Mouse (Mus musculus) 3134 (cell line): ENCODE data around the gene Sdr42e1.

Experiments used
- DNase-seq: peaks from one replicate; pipeline ENCODE4 v3.0.0-alpha.2; 2011; ENCODE audit warnings: low spot score; ENCODE audit not compliant: insufficient read length; ENCODE audit errors: extremely low read depth

Gene Sdr42e1

GRCm38 (mm10) chr8:117673430-117673830 lies at the start of gene Sdr42e1:
Gene Sdr42e1 (minus strand): TSS chr8:117673689.
- no peak for DNase-seq

GRCm38 (mm10) chr8:117718152-117718860 lies 44.8 kb upstream of the Sdr42e1 start:
- DNase-seq, result no peak

GRCm38 (mm10) chr8:117715896-117716295 lies 42.4 kb upstream of the Sdr42e1 start:
- no peak for DNase-seq

GRCm38 (mm10) chr8:117714604-117715003 lies 41.1 kb upstream of the Sdr42e1 start:
- DNase-seq, result no peak

- no peak for DNase-seq
Measured at GRCm38 (mm10) chr8:117712226-117712625, 38.7 kb upstream of the Sdr42e1 start.

- DNase-seq, result no peak
Measured at GRCm38 (mm10) chr8:117706141-117706540, 32.7 kb upstream of the Sdr42e1 start.

GRCm38 (mm10) chr8:117702701-117703100 lies 29.2 kb upstream of the Sdr42e1 start:
- DNase-seq, result no peak

GRCm38 (mm10) chr8:117701859-117702258 lies 28.4 kb upstream of the Sdr42e1 start, which contains the start of gene Hsd17b2:
Gene Hsd17b2 (plus strand): TSS chr8:117701904.
- no peak for DNase-seq

- no peak for DNase-seq
Measured at GRCm38 (mm10) chr8:117701246-117701645, 27.8 kb upstream of the Sdr42e1 start.

GRCm38 (mm10) chr8:117700699-117701098 lies 27.2 kb upstream of the Sdr42e1 start:
- DNase-seq, result no peak

GRCm38 (mm10) chr8:117697248-117697647 lies 23.8 kb upstream of the Sdr42e1 start:
- DNase-seq, result no peak

- no peak for DNase-seq
Measured at GRCm38 (mm10) chr8:117695636-117696035, 22.1 kb upstream of the Sdr42e1 start.

GRCm38 (mm10) chr8:117692131-117692530 lies 18.6 kb upstream of the Sdr42e1 start:
- DNase-seq, result no peak

GRCm38 (mm10) chr8:117687890-117688289 lies 14.4 kb upstream of the Sdr42e1 start:
- peak; percentile 15 for DNase-seq

GRCm38 (mm10) chr8:117684504-117684903 lies 11.0 kb upstream of the Sdr42e1 start:
- DNase-seq, result no peak

- DNase-seq, result no peak
Measured at GRCm38 (mm10) chr8:117683925-117684472, 10.5 kb upstream of the Sdr42e1 start.

GRCm38 (mm10) chr8:117678650-117679049 lies 5.2 kb upstream of the Sdr42e1 start:
- no peak for DNase-seq

- no peak for DNase-seq
Measured at GRCm38 (mm10) chr8:117677011-117677410, 3.5 kb upstream of the Sdr42e1 start.

- no peak for DNase-seq
Measured at GRCm38 (mm10) chr8:117676460-117676859, 3.0 kb upstream of the Sdr42e1 start.

- no peak for DNase-seq
Measured at GRCm38 (mm10) chr8:117675171-117675570, 1.7 kb upstream of the Sdr42e1 start.

- no peak for DNase-seq
Measured at GRCm38 (mm10) chr8:117672558-117672957, 931 bp downstream of the Sdr42e1 start.

- DNase-seq, result no peak
Measured at GRCm38 (mm10) chr8:117670461-117670860, 3.0 kb downstream of the Sdr42e1 start.
